Mouse (Mus musculus): ENCODE measurements at regions not wholly inside any gene's neighbourhood (a gene's known extent, or its start where the extent isn't known, plus 50 kb on each side); places are given as distances from the start of the nearest gene placed in this dataset.

GRCm38 (mm10) chr6:50986270-50986924 is 332.2 kb upstream of the Npvf start:
- Histone ChIP-seq H3K27me3 (ENCODE audit: control insufficient read depth, insufficient read depth, low read length) (no peaks in the 10 kb centered on the region), H3K4me1 (ENCODE audit: control insufficient read depth, insufficient read depth, insufficient read length) (no peaks in the 10 kb centered on the region), H3K27ac (ENCODE audit: insufficient read depth, low read length) (no peak overlapping the region), H3K36me3 (ENCODE audit: control insufficient read depth, insufficient read depth, low read length) (no peaks in the 10 kb centered on the region), H3K4me3 (ENCODE audit: extremely low read depth, insufficient read depth, insufficient read length) (no peak overlapping the region)
- no peak for DNase-seq (ENCODE audit: low read depth in 1 of 2, low spot score in 2 of 2)
- TF ChIP-seq POLR2A (IDR thresholded peaks at IDR 0.05; ENCODE audit: low read depth, low read length): no peak
- no peak for TF ChIP-seq CTCF (IDR thresholded peaks at IDR 0.05; ENCODE audit: extremely low read depth, insufficient read depth, insufficient read length, insufficient replicate concordance)
- 84% methylated on average over 9 of the region's 9 CpGs for WGBS

DNA sequence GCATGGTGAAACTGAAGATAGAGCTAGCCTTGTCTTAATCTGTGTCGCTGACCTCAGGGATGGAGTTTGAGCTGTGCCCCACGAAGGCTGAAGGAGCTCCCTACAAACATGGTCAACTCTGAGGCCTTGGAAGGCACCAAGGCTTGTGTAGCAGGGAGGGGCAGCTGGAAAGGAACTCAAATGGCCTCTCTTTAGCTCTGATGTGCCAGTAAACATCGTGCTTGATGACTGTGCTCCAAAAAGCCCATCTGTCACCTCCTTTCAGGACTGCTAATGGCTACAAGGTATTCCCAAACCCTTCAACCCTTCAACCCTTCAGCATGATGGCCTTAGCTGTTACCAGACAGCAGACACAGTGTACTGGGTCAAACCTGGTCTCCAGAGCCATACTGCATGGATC is 334.3 kb upstream of the Npvf start:
- no peaks in the 10 kb centered on the region for H3K4me1 ChIP-seq (ENCODE audit: control insufficient read depth, insufficient read depth, insufficient read length)
- H3K27me3 ChIP-seq (ENCODE audit: control insufficient read depth, insufficient read depth, low read length): no peaks in the 10 kb centered on the region
- H3K27ac ChIP-seq (ENCODE audit: insufficient read depth, low read length): no peak overlapping the region
- WGBS: 71% methylated on average over 3 of the region's 3 CpGs
- no peak overlapping the region for H3K4me3 ChIP-seq (ENCODE audit: extremely low read depth, insufficient read depth, insufficient read length)
- H3K36me3 ChIP-seq (ENCODE audit: control insufficient read depth, insufficient read depth, low read length): no peaks in the 10 kb centered on the region
- no peak for TF ChIP-seq POLR2A (IDR thresholded peaks at IDR 0.05; ENCODE audit: low read depth, low read length)
- no peak for TF ChIP-seq CTCF (IDR thresholded peaks at IDR 0.05; ENCODE audit: extremely low read depth, insufficient read depth, insufficient read length, insufficient replicate concordance)
- DNase-seq (ENCODE audit: low read depth in 1 of 2, low spot score in 2 of 2): no peak

DNA sequence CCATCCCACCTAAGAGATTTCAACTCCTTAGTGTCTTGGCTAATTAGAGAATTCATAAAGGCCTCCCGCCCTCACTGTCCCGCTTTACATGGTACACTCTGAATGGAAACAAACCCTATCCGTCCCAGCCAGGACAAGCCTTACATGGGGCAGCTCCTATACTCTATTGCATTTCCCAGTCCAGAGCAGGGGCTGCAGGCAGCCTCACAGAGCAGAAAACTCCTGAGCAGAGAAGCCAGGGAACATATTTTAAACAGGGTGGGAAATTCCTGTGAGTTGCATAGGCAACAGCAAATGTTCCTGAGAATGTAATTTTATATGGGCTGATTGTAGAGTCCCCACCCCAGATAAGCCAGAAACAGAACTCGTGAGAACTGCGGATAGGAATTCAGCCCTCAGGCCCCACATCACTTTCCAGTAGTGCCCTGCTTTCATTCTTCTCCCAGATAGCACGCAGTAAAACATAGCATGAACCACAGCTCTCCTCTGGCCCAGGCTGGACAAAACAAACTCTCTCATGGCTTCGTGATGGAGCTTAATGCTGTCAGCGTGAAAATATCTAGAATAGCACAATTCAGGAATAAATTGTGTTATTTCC is 337.4 kb upstream of the Npvf start:
- Histone ChIP-seq H3K4me3 (ENCODE audit: extremely low read depth, insufficient read depth, insufficient read length) (no peak overlapping the region), H3K4me1 (ENCODE audit: control insufficient read depth, insufficient read depth, insufficient read length) (no peaks in the 10 kb centered on the region), H3K36me3 (ENCODE audit: control insufficient read depth, insufficient read depth, low read length) (no peaks in the 10 kb centered on the region), H3K27ac (ENCODE audit: insufficient read depth, low read length) (no peak overlapping the region), H3K27me3 (ENCODE audit: control insufficient read depth, insufficient read depth, low read length) (no peaks in the 10 kb centered on the region)
- TF ChIP-seq POLR2A (IDR thresholded peaks at IDR 0.05; ENCODE audit: low read depth, low read length) (no peak), CTCF (IDR thresholded peaks at IDR 0.05; ENCODE audit: extremely low read depth, insufficient read depth, insufficient read length, insufficient replicate concordance) (no peak)
- 91% methylated on average over 8 of the region's 8 CpGs for WGBS
- DNase-seq (ENCODE audit: low read depth in 1 of 2, low spot score in 2 of 2): no peak

DNA sequence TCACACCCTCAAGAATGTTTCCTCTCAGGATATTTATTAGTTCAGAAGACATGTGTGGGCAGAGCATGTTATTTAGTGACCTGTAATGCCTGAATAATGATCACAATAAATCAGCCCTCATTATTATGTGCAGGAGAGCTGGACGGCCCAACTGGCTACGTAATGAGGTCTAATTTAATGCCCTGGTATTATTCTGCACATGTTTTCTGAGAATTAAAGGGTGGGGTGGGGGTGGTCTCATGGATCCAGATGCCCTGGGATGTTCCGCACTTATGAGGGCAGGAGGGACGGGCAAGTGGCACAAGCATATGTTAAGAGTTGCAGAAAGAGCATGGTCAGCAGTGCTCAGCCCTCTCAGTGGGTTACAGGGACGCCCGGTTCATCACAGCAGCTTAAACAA is 339.7 kb upstream of the Npvf start:
- no peak for DNase-seq (ENCODE audit: low read depth in 1 of 2, low spot score in 2 of 2)
- no peaks in the 10 kb centered on the region for H3K36me3 ChIP-seq (ENCODE audit: control insufficient read depth, insufficient read depth, low read length)
- whole genome bisulfite sequencing: 87% methylated on average over 6 of the region's 6 CpGs
- H3K4me1 ChIP-seq (ENCODE audit: control insufficient read depth, insufficient read depth, insufficient read length): no peaks in the 10 kb centered on the region
- H3K27ac ChIP-seq (ENCODE audit: insufficient read depth, low read length): no peak overlapping the region
- H3K4me3 ChIP-seq (ENCODE audit: extremely low read depth, insufficient read depth, insufficient read length): no peak overlapping the region
- TF ChIP-seq CTCF (IDR thresholded peaks at IDR 0.05; ENCODE audit: extremely low read depth, insufficient read depth, insufficient read length, insufficient replicate concordance) (no peak), POLR2A (IDR thresholded peaks at IDR 0.05; ENCODE audit: low read depth, low read length) (no peak)
- no peaks in the 10 kb centered on the region for H3K27me3 ChIP-seq (ENCODE audit: control insufficient read depth, insufficient read depth, low read length)

- Histone ChIP-seq H3K27ac (ENCODE audit: insufficient read depth, low read length) (no peak overlapping the region), H3K36me3 (ENCODE audit: control insufficient read depth, insufficient read depth, low read length) (no peaks in the 10 kb centered on the region), H3K4me1 (ENCODE audit: control insufficient read depth, insufficient read depth, insufficient read length) (peaks cover 2% of the 10 kb centered on the region; the same call in 1 of the 2 replicates), H3K27me3 (ENCODE audit: control insufficient read depth, insufficient read depth, low read length) (no peaks in the 10 kb centered on the region; the same call in 1 of the 2 replicates), H3K4me3 (ENCODE audit: extremely low read depth, insufficient read depth, insufficient read length) (no peak overlapping the region)
- TF ChIP-seq CTCF (IDR thresholded peaks at IDR 0.05; ENCODE audit: extremely low read depth, insufficient read depth, insufficient read length, insufficient replicate concordance) (no peak), POLR2A (IDR thresholded peaks at IDR 0.05; ENCODE audit: low read depth, low read length) (no peak)
- no peak for DNase-seq (ENCODE audit: low read depth in 1 of 2, low spot score in 2 of 2)
- WGBS: 57% methylated on average over 7 of the region's 7 CpGs
Observed at GRCm38 (mm10) chr6:51002713-51003112, 348.5 kb upstream of the Npvf start.

- TF ChIP-seq CTCF (IDR thresholded peaks at IDR 0.05; ENCODE audit: extremely low read depth, insufficient read depth, insufficient read length, insufficient replicate concordance) (no peak), POLR2A (IDR thresholded peaks at IDR 0.05; ENCODE audit: low read depth, low read length) (no peak)
- no peaks in the 10 kb centered on the region; the same call in 1 of the 2 replicates for H3K27me3 ChIP-seq (ENCODE audit: control insufficient read depth, insufficient read depth, low read length)
- 46% methylated on average over 11 of the region's 11 CpGs for WGBS
- H3K27ac ChIP-seq (ENCODE audit: insufficient read depth, low read length): no peak overlapping the region
- H3K4me3 ChIP-seq (ENCODE audit: extremely low read depth, insufficient read depth, insufficient read length): no peak overlapping the region
- DNase-seq (ENCODE audit: low read depth in 1 of 2, low spot score in 2 of 2): no peak
- H3K36me3 ChIP-seq (ENCODE audit: control insufficient read depth, insufficient read depth, low read length): no peaks in the 10 kb centered on the region
- peaks cover 2% of the 10 kb centered on the region; the same call in 1 of the 2 replicates for H3K4me1 ChIP-seq (ENCODE audit: control insufficient read depth, insufficient read depth, insufficient read length)
Observed at GRCm38 (mm10) chr6:51006074-51006591, 351.9 kb upstream of the Npvf start.
